12 mouse cellular contexts compared by ENCODE assay signal in the genomic region with DNA sequence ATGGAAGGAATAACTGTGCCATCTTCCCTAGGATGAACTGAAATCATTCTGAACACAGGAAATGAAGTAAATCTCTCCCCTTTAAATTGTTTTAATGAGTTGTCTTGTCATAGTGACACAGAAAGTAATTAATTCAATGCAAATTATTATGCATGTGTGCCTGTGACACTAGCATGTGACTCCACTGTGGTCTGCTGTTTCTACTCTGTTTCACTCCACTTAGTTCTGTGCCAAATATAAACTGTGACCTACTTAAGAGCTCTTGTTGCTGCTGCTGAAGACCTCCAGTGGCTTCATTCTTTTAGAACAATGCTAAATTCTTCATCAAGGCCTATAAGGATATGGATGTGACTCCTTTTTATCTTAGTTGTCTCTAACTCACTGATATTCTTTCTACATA.
"Had no signal": no experiment of that assay in that cellular context is flagged by ENCODE, and none has a peak within 500 bp of the region (broad histone marks: within the 10 kb centered on the region; RNA-seq: fewer than 3 reads in every experiment).

No protein-coding gene starts in this region.

- H3K27me3 ChIP-seq: limb, embryonic 13.5 days; midbrain, embryonic 12.5 days; neural tube, embryonic 12.5 days had no signal

- DNase-seq: kidney, adult 18-20 months; kidney, postnatal 10 days; kidney, postnatal 4 days; left cerebral cortex, postnatal 4 days; lung, adult 18-20 months; right cerebral cortex, adult 18-20 months; right cerebral cortex, postnatal 25 days had no signal

- H3K9me3 ChIP-seq: limb, embryonic 13.5 days; midbrain, embryonic 12.5 days; neural tube, embryonic 12.5 days had no signal

- H3K27ac ChIP-seq: limb, embryonic 13.5 days; liver, embryonic 14.5 days; midbrain, embryonic 12.5 days; neural tube, embryonic 12.5 days; stomach, postnatal 0 days had no signal

- H3K4me3 ChIP-seq: limb, embryonic 13.5 days; midbrain, embryonic 12.5 days; neural tube, embryonic 12.5 days had no signal

- H3K9ac ChIP-seq: limb, embryonic 13.5 days; liver, embryonic 14.5 days; midbrain, embryonic 12.5 days; neural tube, embryonic 12.5 days had no signal

- H3K36me3 ChIP-seq: limb, embryonic 13.5 days; midbrain, embryonic 12.5 days; neural tube, embryonic 12.5 days had no signal

- H3K4me1 ChIP-seq: limb, embryonic 13.5 days had no signal

- H3K4me2 ChIP-seq: limb, embryonic 13.5 days; midbrain, embryonic 12.5 days; neural tube, embryonic 12.5 days had no signal
